Mouse (Mus musculus) kidney, postnatal 36 days (tissue): ENCODE results near the gene Cabp1.

Experiments
- DNase-seq, 2 experiments: peaks; one replicate each; pipeline ENCODE4 v3.0.0; 2021 to 2022; ENCODE audit warnings: mixed read lengths in 2 of 2

The Cabp1 gene

DNA sequence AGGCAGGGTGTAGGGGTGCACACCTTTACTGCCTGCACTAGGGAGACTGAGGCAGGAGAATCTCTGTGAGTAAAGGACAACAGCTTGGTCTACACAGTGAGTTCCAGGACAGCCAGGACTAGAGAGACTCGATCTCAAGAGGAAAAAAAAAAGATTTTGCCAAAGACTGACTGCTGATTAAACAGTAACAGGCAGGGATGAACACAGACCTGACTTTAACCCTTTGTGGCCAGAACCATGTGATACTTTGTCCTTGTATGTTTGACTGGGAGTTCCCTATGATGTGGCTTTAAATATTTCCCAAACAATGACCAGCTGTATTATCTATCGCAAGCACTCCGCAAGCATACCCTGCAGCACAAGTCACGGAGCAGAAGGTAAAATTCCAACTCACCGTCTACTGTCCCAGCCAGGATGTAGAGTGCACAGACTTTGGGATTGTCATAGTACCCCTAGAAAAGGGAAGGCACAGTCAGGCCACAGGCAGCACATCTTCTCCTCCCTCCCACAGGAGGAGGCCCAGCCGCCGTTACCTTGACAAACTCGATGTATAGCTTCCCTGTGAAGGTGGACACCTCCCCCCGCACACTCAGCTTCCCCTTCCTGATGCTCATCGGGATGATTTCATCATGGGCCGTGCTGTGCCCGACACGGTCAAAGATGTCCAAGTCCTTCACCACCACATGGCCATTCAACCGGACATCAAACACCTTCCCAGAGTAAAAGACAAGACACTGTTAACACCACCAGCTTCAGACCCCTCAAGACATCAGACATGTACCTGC lies 44.3 kb downstream of the Cabp1 start:
- peak; percentile 32 to 64 for DNase-seq

DNA sequence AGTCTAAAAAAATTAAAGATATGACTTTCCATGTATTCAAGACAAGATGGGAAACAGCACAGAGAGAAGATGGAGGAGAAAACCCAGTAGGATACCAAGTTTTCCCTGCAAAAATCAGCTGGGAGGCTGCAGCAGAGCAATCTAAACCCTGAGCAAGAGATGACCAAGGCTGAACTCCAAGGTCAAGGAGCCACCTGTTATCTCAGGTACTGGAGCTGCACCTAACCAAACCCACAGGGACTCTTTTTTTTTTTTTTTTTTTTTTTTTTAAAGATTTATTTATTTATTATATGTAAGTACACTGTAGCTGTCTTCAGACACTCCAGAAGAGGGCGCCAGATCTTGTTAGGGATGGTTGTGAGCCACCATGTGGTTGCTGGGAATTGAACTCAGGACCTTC lies 45.3 kb downstream of the Cabp1 start:
- DNase-seq, result peak in 1 of 2 experiments; percentile 1

DNA sequence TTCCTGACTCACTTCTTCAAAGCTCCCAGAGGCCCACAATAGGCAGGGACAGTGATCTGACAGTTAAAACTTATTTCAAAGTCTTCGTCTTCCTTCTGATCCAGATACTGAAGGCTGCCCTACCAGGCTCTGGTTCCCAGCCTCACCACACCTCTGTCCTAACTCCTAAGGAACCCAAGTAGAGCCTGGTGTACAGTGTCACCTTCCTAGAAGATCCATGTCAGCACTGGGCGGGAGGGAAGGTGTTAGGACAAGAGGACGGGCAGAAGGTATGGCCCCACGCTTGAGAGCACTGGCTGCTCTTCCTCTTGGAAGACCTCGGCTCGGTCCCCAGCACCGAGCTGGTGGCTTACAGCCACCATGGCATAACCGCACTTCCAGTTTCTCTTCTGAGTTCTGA lies 45.8 kb downstream of the Cabp1 start:
- DNase-seq, result peak in 1 of 2 experiments; percentile 14

DNA sequence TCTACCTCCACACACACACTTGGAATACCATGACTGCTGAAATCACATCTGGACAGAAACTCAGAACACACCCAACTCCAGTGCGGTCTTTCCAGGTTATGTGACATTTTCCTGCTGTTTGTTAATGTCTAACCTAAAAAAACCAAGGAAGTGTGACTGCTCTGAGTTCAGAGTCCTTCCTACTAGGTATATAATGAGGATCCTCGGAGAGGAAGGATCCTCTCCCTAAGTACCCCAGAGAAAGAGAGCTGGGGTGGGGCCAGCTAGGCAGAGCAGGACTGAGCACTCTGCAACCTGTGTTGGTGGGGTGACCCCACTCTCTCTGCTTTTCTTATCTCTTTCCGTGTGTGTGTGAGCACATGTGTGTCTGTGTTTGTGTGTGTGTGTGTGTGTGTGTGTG lies 46.8 kb downstream of the Cabp1 start:
- DNase-seq, result peak in 1 of 2 experiments; percentile 49

DNA sequence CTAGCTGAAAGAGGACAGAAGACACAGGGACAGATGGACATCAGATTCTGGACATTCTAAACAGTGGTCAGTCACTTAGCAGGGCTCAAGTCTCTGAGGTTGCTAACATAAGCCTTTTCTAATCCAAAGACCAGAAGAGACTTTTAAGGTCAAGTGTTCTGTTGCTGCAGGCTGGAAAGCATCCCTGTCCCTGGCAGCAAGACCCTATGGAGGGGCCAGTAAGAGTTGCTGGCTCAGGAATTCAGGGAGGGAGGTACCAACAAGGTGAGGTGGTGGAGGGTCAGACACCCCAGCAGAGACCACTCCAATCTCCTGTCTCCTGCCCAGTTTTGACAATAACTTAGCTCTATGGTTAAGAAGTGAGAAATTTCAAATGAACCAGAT lies 47.4 kb downstream of the Cabp1 start:
- peak in 1 of 2 experiments; percentile 1 for DNase-seq

DNA sequence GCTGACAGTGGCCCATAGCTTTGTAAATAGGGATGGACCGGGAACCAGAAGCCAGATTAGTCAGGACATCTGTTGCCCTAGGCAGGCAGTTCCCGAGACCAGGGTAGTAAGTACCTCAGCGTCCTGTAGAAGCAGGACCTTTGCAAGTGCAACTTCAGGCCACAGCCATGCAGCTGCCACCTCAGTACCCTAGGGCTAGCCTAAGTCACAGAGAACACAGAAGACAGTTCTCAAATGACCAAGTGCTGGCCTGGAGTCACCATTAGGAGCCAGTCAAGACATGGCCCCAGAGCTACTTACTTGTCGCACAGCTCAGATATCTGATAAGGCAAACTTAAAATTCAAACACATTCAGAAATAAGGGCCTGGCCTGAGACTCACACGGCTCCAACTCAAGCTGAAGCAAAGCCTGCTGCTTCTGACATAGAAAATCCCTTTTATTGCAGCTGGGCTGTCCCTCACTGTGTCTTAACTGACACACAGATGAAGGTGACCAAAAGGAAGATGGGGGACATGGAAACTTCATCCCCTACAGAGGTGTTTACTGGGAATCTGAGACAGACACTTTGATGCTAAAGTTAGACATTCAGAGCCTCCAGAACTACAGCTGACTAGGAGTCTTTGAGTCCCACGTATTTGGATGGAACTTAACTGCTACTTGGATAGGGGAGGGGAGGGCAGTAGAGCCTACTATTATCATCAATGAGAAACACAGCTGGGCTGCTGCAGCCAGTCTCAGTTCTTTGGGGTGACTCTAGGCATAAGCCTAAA lies 48.0 kb downstream of the Cabp1 start:
- peak in 1 of 2 experiments; percentile 1 for DNase-seq

DNA sequence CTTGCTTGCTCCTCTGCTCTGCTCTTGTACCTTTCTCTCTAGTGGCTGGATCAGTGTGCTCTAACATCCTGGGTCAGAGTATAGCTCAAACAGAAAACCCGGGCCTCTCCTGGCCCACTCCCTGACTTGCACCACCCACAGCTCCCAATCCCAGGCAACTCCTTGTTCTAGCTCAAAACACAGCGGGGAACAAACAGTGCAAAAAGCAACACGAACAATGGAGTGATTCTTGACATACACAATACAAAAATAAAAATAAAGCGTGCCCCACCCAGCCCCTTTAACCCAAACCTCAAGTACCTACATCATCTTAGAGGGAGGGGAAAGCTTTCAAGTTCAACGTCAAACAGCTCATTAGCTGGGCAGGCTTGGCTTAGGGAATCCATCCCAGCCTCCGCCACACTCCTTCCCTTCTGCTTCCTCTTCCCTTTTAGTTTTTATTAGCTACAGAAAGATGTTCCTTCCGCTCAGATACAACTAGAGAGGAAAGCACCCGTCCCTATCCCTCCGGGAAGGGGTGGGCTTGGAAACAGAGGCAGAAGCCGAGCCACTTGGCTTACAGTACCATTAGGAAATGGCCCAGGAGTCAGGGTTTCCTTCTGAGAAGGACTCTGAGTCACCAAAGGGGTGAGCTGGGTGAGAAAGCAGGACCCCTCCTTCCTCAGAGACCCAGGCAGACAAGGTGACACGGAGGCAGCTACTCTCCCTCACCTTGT lies 48.8 kb downstream of the Cabp1 start:
- DNase-seq, result no peak

DNA sequence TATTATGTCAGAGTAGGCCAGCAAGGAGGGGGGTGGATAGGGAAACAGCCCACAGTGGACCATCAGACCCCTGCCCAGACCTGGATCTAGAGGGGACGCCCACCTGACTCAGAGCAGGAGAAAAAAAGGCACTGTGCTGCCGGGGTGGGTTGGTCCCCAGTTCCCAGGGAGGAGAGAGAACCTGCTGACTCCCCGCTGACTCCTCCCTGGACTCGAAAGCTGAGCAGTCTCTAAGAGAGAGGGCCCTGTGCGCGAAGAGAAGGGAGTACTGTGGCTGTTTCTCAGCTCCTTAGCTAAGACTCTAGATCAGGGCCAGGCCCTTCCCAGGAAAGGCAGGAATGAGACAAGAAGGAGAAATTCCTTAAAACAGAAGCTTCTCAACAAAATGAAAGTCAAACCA lies 49.7 kb downstream of the Cabp1 start:
- DNase-seq, result no peak

DNA sequence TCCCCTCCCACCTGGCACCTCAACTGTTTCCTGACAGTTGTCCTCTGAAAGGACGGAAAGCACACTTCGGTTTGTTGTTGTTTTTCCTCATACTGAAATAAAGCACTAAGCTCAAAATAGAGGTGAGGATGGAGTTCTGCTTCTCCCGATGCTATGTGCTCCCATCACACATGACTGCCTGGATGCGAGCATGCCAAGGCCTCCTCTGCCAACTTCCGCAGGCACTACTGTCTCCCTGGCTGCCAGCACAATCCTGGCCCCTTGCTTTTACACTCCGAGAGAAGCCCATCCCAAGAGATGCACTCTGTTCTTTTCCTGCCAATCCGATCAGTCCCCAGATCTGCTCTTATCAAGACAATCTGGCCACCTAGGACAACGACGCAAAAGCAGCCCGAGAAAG lies 50.6 kb downstream of the Cabp1 start:
- no peak for DNase-seq

DNA sequence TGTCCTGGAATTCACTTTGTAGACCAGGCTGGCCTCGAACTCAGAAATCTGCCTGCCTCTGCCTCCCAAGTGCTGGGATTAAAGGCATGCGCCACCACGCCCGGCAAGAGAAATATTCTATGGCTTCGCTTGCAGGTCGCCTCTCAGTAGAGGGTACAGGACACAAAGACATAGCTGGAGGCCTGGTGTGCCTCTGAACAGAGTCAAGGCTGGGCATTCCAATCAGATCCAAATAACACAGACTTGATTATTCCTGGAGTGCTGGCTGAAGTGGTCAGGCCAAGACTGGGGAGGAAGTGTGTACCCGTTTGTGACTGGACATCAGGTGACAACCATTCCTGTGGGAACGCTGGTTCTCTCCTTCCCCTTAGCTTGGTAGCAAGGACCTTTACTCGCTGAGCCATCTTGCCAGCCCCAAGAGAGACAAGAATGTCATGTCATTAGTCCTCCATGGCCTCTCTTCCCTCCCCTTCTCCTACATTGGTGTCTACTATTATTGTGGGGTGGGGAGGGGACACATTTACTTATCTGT lies 51.9 kb downstream of the Cabp1 start:
- DNase-seq, result no peak

DNA sequence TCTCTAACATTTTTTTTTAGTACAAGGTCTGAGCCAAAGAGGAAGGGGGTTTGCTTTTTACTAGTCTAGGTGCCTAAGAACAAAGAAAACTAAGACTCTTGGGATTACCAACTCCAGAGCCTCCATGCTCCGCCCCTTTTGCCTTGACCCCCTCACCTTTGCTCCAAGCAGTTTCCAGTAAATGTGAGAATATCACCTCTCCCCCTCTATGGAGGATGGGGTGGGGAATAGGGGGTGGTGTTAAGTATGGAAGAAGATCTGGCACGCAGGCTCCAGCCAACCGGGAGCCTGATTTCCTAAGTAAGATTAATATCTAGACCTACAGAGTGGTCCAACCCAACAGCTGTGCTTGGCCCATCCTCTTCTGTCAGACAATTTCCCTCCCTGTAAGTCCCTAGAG lies 53.5 kb downstream of the Cabp1 start:
- DNase-seq, result no peak

DNA sequence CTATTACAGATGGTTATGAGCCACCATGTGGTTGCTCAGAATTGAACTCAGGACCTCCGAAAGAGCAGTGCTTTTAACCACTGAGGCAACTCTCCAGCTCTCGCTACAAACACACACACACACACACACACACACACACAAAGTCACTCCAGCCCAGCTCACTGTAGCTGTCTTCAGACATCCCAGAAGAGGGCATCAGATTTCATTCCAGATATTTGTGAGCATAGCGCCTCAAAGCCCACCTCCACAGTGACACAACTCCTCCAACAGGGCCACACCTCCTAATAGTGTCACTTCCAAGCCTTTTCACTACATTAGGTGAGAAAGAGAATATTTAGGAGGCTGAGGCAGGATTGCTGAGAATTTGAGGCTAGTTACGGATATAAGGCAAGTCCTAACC lies 55.1 kb downstream of the Cabp1 start:
- no peak for DNase-seq

DNA sequence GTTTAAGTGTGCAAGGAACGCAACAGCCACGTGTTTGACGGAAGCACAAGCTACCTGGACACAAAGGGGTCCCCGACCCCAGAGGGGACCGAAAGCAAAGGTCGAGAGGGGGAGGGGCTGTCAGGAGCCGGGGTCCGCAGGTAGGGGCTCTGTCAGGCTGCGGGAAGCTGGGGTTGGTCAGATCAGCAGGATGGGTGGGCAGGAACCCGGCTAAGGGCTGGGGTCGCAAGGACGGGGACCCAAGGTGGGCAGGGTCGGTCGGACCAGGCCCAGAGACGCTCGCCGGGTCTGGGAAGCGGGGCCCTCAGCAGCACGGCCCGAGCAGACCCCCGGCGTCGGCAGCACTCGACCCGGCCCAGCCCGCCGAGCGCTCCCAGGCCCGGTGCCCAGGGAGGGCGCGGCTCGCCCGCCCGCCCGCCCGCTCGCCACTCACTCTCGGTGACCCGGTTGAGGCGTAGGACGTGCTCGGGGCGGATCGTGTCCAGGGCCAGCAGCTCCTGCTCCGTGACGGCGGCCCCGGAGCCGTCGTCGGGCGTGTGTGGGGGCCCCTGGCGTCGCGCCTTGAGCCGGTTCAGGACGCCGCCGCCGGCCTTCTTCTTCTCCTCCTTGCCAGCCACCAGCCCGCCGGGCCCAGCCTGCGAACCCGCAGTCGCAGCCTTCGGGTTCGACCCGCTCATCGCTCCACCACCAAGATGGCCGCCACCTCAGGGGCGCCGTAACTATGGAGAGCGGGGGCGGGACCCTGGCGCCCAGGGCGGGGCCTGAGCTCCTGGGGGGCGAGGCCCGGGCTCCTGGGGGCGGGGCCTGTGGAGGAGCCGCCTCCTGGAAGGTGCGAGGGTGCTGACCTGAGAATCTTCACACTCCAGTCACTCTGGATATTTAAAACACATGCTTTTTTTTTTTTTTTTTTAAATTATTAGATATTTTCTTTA lies 59.7 kb downstream of the Cabp1 start, which contains the start of gene Unc119b:
Gene Unc119b, minus strand, starts transcription at position 742 of the 932 bp plus-strand sequence.
- DNase-seq, result peak; percentile 89 to 96

DNA sequence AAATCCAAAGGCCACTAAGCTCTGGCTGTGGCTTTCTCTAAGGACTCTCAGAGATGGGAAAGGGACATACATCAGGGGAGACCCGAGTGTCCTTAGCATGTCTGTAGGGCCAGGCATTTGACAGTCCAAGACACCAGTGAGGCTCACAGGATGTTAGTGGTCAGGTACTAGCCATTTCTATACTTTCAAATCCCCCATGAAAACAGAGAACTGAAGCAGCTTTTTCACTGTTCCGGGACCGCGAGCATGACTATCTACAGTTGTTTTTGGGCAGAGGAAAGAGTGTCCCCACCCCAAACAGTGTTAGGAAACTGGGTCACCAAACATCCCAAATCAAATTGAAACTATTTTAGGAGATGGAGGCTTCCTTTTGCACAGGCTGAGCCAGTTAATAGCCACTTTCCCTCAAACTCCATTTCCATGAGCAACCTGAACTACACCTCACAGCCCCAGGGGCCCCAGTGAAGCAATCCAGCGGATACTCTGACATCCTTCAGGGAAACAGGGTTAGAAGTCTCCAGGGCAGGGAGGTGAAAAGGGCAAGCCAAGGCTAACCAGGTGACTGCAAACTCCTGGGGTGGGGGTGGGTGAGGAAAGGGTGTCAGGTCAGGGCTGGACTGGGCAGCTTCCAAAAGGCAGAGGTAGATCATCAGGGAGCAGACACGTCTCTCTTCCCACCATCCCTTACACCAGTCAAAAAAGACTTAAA lies 60.7 kb downstream of the Cabp1 start:
- DNase-seq, result peak in 1 of 2 experiments; percentile 43

DNA sequence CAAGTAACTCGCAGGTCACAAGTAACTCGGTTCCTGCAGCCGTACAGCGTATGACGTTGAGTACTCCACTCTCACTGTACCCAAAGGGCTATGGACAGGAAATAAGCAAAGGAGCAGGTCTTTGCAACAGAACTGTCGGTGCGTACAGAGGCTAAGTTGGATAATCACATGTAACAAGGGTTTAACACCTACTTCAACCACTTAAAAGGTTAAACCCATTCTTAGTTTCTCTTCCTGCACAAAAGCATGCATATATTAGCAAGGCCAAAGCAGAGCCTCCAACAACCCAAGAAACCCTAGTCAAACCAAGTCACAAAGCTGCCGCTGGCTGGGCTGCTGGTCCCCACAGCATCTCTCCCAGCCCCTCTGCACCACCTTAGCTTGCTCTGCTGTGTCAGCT lies 61.7 kb downstream of the Cabp1 start:
- no peak for DNase-seq

DNA sequence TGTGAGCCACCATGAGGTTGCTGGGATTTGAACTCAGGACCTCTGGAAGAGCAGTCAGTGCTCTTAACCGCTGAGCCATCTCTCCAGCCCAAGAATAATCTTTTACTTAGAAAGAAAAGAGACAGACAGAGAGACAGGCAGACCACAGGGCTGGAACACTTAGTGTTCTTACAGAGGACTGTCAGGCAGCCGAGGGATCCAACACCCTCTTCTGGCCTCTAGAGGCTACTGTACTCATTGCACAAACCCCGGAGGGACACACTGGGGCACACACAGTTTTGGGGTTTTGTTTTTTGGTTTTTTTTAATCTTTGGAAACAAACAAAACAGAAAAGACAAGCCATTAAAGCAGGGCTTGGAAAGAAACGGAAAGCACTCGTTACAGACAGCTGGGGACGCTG lies 64.9 kb downstream of the Cabp1 start:
- no peak for DNase-seq

DNA sequence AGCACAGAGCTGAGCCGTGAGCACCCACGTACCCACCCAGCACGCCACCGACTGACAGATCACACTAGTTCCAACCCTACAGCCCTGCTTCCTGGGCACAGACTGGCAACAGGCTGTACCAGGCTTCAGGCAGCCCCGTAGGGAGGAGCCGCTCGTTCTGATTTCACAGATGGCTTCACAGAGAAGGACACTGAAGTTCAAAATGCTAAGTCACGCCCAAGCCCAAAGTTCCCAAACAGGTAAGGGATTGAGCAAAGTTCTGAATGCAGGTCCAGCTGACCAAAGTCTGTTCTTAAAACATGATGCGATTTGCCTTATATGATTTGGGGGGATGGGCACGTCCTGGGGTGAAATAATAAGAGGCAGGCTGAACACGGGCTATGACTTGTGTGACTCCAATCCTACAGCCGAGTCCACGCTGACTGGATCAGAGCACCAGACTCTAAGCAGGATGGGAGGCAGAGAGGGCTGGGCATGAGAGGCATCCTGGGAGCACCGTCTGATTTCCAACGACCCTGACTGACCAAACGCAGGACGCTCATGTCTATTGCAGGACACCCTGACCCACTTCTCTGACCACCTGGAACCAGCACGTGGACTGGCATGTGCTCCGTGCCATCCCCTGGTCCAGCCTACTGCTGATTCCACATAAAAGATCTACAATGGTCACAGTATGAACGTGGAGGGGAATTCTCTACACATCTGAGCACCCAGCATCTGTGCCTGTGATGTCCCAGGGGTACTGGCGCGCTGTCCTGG lies 66.6 kb downstream of the Cabp1 start:
- peak; percentile 80 to 86 for DNase-seq

DNA sequence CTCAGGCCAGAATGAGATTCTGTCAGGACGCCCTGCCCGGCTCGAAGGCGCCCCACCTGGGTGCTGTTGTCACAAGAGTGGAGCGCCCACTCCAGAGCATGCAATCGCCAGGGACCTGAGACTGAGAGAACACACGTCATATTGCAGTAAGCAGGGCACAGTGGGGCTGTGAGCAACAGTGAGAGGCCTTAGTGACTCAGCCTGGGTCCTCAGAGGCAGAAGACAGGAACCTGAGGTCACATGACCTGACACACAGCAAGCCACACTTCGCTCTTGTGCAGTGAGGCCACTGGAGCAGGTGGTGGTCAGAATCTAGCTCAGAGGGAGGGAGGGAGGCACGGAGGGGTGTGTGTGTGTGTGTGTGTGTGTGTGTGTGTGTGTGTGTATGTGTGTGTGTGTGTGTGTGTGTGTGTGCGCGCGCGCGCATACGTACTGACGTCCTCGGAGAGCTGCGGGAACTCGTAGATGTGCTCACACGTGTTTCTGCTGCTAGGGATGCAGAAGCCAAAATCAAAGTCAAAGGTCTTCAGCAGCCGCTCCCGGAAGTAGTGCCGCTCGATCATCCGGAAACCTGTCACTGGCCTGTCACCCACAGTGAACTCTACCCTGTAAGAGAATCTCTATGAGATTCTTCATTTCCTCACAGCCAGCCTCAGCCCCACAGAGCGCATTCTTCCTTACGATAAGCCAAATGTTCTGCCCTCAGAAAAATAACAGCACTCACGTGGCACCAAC lies 67.4 kb downstream of the Cabp1 start:
- peak in 1 of 2 experiments; percentile 53 for DNase-seq

DNA sequence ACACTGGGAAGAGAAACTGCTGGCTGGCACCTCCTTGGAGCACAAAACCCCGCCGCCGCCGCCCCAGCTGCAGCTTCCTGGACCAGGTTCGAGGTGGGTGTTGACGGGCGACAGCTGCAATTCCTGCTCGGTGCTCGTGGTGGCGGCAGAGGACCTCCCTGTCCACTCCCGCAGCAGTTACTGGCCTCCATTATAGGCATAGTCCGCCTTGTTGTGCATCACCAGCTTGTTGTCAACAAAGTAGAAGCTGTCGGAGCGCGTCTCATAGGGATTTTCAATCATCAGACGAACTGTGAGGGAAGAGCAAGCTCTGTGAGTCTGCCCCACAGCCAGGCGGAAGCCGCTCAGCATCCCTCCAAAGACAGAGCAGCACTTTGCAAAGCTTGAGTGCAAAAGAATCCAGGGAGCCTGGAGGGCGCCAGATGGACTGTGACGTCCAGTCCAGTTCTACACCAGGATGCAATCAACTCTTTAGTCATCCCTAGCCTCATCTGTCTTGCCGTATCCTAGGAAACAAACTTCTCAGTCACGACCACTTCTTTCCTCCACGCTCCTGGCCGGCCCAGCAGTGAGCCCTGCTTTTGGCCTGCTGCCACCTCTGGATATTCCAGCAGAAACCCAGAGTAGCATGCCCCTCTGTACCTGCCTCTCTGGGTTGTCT lies 68.8 kb downstream of the Cabp1 start:
- DNase-seq, result peak; percentile 87 to 90
